ENCODE assay signal across 22 mouse cellular contexts in genomic region chr13:35806165-35806564, GRCm38 (mm10).
A peak's percentile ranks its signal among the peaks of the same experiment; 100 is the strongest.
DNase-seq lines count a peak whose midpoint lies in the region; ATAC-seq and TF ChIP-seq lines count a peak whose summit lies in the region.
"Had no signal": no experiment of that assay in that cellular context is flagged by ENCODE, and none has a peak within 500 bp of the region (broad histone marks: within the 10 kb centered on the region; RNA-seq: fewer than 3 reads in every experiment).

No protein-coding gene starts in this region.

- no peak for TF ChIP-seq CTCF in brain, embryonic 14.5 days (IDR thresholded peaks at IDR 0.05; ENCODE audit: borderline replicate concordance, extremely low read depth, insufficient read depth, insufficient read length)

- DNase-seq in forebrain, embryonic 10.5 days (ENCODE audit: extremely low spot score, low spot score) = no peak
- peak; percentile 23 for DNase-seq in brain, embryonic 14.5 days (ENCODE audit: low read depth)
- peak; percentile 34 for DNase-seq in forebrain, embryonic 14.5 days (ENCODE audit: low spot score)
- no peak for DNase-seq in layer of hippocampus, adult 9-11 months
- DNase-seq in cerebellum, adult 11-12 months = no peak
- DNase-seq: adrenal gland, postnatal 25 days; cerebellum, adult 11 months; cerebellum, postnatal 10 days; gastrocnemius, postnatal 10 days; heart, postnatal 14 days; kidney, adult 18-20 months; liver, embryonic 13.5 days; lung, adult 2 months; lung, postnatal 14 days; right cerebral cortex, postnatal 14 days had no signal

- ATAC-seq in forebrain, embryonic 12.5 days (ENCODE audit: low FRiP score) = no peak
- peak; percentile 69; the same call in 1 of the 2 replicates for ATAC-seq in forebrain, embryonic 14.5 days
- no peak for ATAC-seq in limb, embryonic 13.5 days (ENCODE audit: low FRiP score, low read depth)
- ATAC-seq: inflammation-experienced regulatory T-cells, adult 6 months had no signal

- no peaks in the 10 kb centered on the region for H3K27me3 ChIP-seq in forebrain, embryonic 10.5 days (ENCODE audit: poor library complexity, severe bottlenecking)
- no peaks in the 10 kb centered on the region for H3K27me3 ChIP-seq in forebrain, embryonic 12.5 days
- H3K27me3 ChIP-seq in forebrain, embryonic 14.5 days (replicated peaks; ENCODE audit: control insufficient read depth, insufficient read depth, low read length) = no peaks in the 10 kb centered on the region
- H3K27me3 ChIP-seq in limb, embryonic 13.5 days = no peaks in the 10 kb centered on the region
- H3K27me3 ChIP-seq: heart, embryonic 12.5 days; hindbrain, embryonic 12.5 days; liver, embryonic 13.5 days; midbrain, embryonic 12.5 days had no signal

- no peak overlapping the region for H3K4me2 ChIP-seq in forebrain, embryonic 12.5 days
- H3K4me2 ChIP-seq in forebrain, embryonic 14.5 days (ENCODE audit: low read length) = no peak overlapping the region
- H3K4me2 ChIP-seq in limb, embryonic 13.5 days (replicated peaks) = no peak overlapping the region
- H3K4me2 ChIP-seq: heart, embryonic 12.5 days; hindbrain, embryonic 12.5 days; liver, embryonic 13.5 days; midbrain, embryonic 12.5 days had no signal

- H3K9me3 ChIP-seq in forebrain, embryonic 10.5 days = peaks cover 3% of the 10 kb centered on the region; the same call in 1 of the 2 replicates
- no peaks in the 10 kb centered on the region for H3K9me3 ChIP-seq in forebrain, embryonic 12.5 days
- H3K9me3 ChIP-seq in forebrain, embryonic 14.5 days (replicated peaks; ENCODE audit: control insufficient read depth, low read length) = no peaks in the 10 kb centered on the region
- H3K9me3 ChIP-seq in limb, embryonic 13.5 days = no peaks in the 10 kb centered on the region
- H3K9me3 ChIP-seq: liver, embryonic 13.5 days had no signal

- no peak for TF ChIP-seq POLR2A in brain, embryonic 14.5 days (IDR thresholded peaks at IDR 0.05; ENCODE audit: borderline replicate concordance, extremely low read depth, insufficient read depth, insufficient read length, poor library complexity, severe bottlenecking)

- WGBS in forebrain, embryonic 10.5 days = 94% methylated on average over 7 of the region's 7 CpGs
- 76% methylated on average over 7 of the region's 7 CpGs for WGBS in forebrain, embryonic 12.5 days
- WGBS in forebrain, embryonic 14.5 days = 72% methylated on average over 7 of the region's 7 CpGs
- WGBS in limb, embryonic 13.5 days = 65% methylated on average over 7 of the region's 7 CpGs

- peaks cover 26% of the 10 kb centered on the region for H3K4me1 ChIP-seq in forebrain, embryonic 10.5 days
- H3K4me1 ChIP-seq in forebrain, embryonic 12.5 days = peaks cover 17% of the 10 kb centered on the region
- peaks cover 12% of the 10 kb centered on the region for H3K4me1 ChIP-seq in forebrain, embryonic 14.5 days (ENCODE audit: control insufficient read depth, insufficient read depth, low read length)
- peaks cover 25% of the 10 kb centered on the region for H3K4me1 ChIP-seq in limb, embryonic 13.5 days

- H3K36me3 ChIP-seq in forebrain, embryonic 10.5 days (replicated peaks) = peaks cover 15% of the 10 kb centered on the region
- H3K36me3 ChIP-seq in forebrain, embryonic 12.5 days (replicated peaks) = no peaks in the 10 kb centered on the region
- no peaks in the 10 kb centered on the region for H3K36me3 ChIP-seq in forebrain, embryonic 14.5 days (ENCODE audit: control insufficient read depth, insufficient read depth, low read length)
- peaks cover 4% of the 10 kb centered on the region; the same call in 1 of the 2 replicates for H3K36me3 ChIP-seq in limb, embryonic 13.5 days
- H3K36me3 ChIP-seq: hindbrain, embryonic 12.5 days; midbrain, embryonic 12.5 days had no signal

- peak overlapping the region; percentile 17; the same call in 1 of the 2 replicates for H3K27ac ChIP-seq in forebrain, embryonic 10.5 days
- no peak overlapping the region for H3K27ac ChIP-seq in forebrain, embryonic 12.5 days
- no peak overlapping the region for H3K27ac ChIP-seq in forebrain, embryonic 14.5 days (ENCODE audit: low read depth, low read length)
- peak overlapping the region; percentile 77; the same call in 1 of the 2 replicates for H3K27ac ChIP-seq in limb, embryonic 13.5 days
- H3K27ac ChIP-seq: hindbrain, embryonic 12.5 days; liver, embryonic 13.5 days; midbrain, embryonic 12.5 days; stomach, postnatal 0 days had no signal

- H3K4me3 ChIP-seq in forebrain, embryonic 10.5 days = no peak overlapping the region
- no peak overlapping the region for H3K4me3 ChIP-seq in forebrain, embryonic 12.5 days (replicated peaks)
- no peak overlapping the region for H3K4me3 ChIP-seq in forebrain, embryonic 14.5 days (ENCODE audit: low read depth, low read length)
- H3K4me3 ChIP-seq in limb, embryonic 13.5 days = no peak overlapping the region
- H3K4me3 ChIP-seq: heart, embryonic 12.5 days; hindbrain, embryonic 12.5 days; liver, embryonic 13.5 days; midbrain, embryonic 12.5 days had no signal

- no peak overlapping the region for H3K9ac ChIP-seq in forebrain, embryonic 12.5 days
- H3K9ac ChIP-seq in forebrain, embryonic 14.5 days (ENCODE audit: low read length) = no peak overlapping the region
- no peak overlapping the region for H3K9ac ChIP-seq in limb, embryonic 13.5 days
- H3K9ac ChIP-seq: heart, embryonic 12.5 days; hindbrain, embryonic 12.5 days; liver, embryonic 13.5 days; midbrain, embryonic 12.5 days had no signal

Comparison
In these comparisons a context has a peak if more than half of its experiments do, and no peak if none do; other contexts are left out.
1. DNase-seq: peak in brain, embryonic 14.5 days (single experiment) and forebrain, embryonic 14.5 days (single experiment); none in forebrain, embryonic 10.5 days (single experiment), layer of hippocampus, adult 9-11 months (single experiment) and cerebellum, adult 11-12 months (single experiment).
2. H3K27ac ChIP-seq: peak in forebrain, embryonic 10.5 days (single experiment) and limb, embryonic 13.5 days (single experiment); none in forebrain, embryonic 12.5 days (single experiment) and forebrain, embryonic 14.5 days (single experiment).